Mouse (Mus musculus) T-helper 1 cell (primary cell): Measurements from ENCODE around the gene Dgat2.

Experiments used
- in situ Hi-C: fragments of 300-600 bp; cut with MboI, MseI; formaldehyde crosslinking; loops from one replicate; pipeline ENCODE4 v1.15.1; 2025; ENCODE audit warnings: high pct_unique_total_duplicates

Dgat2 gene

DNA sequence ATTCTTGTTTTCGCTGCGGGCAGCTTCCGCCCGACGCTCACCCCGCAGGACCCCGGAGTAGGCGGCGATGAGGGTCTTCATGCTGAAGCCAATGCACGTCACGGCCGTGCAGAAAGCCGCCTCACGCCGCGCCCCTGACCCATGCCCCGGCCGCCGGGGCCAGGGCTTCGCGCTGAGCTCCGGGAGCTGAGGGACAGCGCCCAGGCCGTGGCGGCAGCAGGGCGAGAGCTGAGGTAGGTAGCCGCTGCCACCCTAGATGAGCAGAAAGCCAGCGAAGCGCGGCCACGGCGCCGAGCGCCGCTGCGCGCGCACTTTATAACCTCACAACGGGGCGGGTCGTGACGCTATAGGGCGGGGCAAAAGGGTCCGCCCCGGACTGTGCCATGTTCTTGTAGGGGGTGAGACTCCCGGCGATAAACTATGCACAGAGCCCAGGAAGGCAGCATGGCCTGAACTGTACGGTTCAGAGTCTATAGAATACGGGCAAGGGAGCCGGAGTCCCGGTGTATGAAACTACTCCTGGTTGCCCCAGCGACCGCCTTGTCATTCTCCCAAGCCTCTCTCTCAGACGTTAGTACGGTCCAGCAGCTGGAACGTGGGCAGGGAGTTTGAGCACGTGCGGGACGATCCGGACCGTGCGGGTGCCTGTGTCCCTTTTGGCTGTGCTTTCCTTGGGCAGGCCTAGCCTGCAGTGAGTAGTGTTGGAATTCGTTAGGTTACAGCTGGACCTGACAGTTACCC, at the start of gene Dgat2:
Gene Dgat2 (minus strand): TSS at position 288 of the 741 bp plus-strand sequence.
- in situ Hi-C loops = no loop called here

DNA sequence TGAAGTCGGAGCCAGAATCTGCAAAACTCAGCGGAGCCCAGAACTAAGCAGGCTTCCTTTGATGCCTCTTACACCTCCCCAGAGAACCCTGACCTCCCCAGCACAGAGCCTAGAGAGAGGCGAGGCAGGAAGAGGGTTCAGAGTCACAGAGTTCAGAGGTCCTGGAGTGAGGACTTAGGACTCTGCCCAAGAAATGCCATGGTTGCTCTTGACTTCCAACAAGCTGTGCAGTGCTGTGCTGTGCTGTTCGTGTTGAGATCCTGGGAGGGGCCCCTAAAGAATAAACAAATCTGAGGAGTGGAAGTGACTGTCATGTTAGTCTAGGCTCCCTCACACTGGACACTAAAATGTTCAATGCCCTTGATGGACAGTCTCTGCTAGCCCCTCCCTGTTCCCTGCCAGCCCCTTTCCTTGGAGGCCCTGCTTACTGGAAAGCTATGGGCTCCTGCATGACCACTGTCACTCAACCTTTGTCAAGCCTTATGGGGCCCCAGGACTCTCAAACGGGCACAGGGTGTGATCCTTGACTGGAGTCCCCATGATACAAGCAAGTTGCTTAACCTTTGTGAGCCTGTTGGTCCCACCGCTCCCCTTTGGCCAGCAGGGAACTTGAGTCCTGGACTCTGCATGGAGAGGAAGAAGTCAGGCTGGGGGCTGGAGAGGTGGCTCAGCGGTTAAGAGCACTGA, 47.7 kb upstream of the Dgat2 start:
- in situ Hi-C loops = no loop called here

DNA sequence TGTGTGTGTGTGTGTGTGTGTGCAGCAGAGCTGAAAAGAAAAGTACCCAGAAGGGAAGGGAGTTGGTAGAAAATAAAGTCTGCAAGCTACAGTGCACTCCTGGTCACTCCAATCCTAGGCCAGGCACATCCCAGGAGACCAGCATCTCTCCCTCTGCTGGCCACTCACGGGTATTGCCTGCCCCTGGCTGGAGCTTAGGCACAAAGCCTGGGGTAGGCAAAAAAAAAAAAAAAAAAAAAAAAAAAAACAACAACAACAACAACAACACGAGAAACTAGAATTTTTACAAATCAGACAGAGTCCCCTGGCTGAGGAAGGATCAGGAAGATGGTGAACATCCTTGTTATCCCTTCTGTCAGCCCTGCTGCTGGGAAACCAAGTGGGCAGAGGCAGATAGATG, 46.9 kb upstream of the Dgat2 start:
- in situ Hi-C loops = loop anchor here (10.0 kb wide), 1 partner anchor 615 kb away; no protein-coding TSS in a partner anchor

DNA sequence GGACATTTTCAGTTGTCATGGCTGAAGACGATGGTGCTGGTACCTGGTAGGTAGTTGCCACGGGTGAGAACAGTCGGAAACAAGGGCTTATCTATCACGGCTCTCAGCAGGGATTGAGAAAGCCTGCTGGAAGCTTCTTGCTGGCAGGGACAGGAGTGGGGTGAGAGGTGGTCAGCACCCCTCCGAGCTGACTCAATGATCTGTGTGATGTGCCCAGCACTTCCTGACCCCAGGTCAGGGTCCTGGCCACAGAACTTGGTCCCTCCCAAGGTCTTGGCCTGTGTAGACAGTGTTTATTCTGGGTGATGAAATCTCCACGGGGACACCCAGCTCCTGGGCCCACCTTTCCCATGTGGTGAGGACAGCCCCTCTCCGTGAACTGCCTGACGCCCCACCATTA, 46.3 kb upstream of the Dgat2 start:
- in situ Hi-C loops = loop anchor here (10.0 kb wide), 1 partner anchor 614 kb away; no protein-coding TSS in a partner anchor

DNA sequence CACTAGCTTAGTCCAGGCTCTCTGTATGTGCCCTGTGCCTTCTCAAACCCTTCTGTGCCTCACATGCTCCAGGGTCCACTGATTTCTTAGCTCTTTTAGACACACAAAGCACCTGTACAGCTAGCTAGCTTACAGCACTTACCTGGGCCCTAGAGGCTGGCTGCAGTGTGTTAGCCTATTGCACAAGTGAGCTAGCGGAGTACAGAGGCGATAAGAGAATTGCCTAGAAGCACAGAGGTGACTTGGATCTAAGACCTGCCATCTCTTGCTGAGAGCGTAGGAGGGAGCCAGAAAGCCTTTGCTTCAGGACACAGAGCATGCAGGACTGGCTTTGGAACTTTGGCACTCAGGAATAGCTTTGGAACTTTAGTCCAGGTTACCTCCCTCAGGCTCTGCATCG, 44.7 kb upstream of the Dgat2 start:
- in situ Hi-C loops = loop anchor here (10.0 kb wide), 1 partner anchor 612 kb away; no protein-coding TSS in a partner anchor

DNA sequence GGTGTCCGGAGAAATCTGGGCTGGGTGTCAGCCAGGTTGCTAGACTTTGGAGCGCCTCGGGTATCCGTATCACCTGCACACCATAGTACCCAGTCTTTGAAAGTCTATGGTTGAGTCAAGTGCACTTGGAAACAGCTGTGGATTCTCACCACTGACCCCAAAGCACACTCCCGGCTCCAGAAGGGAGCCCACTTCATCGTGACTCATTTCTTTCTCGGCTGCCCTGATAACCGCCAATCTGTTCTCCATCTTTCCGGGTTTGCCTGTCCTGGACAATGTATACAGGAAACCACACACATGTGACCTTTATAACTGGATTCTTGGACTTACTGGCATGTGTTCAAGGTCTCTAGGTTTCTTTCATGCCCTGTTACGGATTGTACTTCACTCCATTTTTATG, 44.1 kb upstream of the Dgat2 start:
- in situ Hi-C loops = loop anchor here (10.0 kb wide), 1 partner anchor 612 kb away; no protein-coding TSS in a partner anchor

DNA sequence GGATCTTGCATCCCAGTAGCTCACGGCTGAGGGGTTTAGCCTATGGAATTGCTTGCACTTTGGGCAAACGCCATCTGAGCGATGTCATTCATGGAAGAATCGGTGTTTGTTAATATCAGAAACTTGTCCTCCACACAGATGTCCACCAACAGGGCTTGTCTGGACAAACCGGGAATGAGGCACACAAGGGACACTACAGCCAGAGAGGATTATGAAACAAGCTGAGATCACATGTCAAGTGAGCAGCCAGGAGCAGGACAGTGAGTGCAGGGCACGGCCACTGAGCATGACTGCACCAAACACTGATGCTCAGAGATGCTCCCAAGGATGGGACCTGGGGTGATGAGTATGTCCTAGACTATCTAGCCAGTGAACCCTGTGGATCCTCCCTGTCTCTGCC, 42.9 kb upstream of the Dgat2 start:
- in situ Hi-C loops = loop anchor here (10.0 kb wide), 1 partner anchor 611 kb away; no protein-coding TSS in a partner anchor

DNA sequence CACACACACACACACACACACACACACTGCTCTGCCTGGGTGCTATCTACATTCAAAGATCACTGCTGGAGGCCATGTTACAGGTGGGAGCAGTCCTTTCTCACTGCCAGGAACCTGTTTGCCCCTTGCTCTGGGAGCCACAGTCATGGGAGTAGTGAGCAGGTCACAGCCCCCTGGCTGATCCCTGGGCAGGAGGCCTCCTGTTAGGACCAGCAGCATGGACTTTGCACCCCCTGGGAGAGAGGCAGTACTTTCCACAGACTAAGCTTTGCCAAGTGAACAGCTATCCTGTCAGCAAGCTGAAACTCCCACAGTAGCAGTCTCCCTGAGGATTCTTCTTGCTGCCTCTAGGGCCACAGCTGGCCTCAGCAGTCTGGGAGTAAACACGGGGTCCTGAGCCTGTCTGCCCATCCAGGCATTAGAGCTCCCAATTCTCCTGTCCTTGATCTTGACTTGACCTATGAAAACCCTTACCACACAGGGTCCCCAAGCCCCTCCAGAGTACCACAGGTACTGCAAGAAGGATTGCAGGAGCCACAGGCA, 42.2 kb upstream of the Dgat2 start:
- in situ Hi-C loops = loop anchor here (10.0 kb wide), 1 partner anchor 610 kb away; no protein-coding TSS in a partner anchor

DNA sequence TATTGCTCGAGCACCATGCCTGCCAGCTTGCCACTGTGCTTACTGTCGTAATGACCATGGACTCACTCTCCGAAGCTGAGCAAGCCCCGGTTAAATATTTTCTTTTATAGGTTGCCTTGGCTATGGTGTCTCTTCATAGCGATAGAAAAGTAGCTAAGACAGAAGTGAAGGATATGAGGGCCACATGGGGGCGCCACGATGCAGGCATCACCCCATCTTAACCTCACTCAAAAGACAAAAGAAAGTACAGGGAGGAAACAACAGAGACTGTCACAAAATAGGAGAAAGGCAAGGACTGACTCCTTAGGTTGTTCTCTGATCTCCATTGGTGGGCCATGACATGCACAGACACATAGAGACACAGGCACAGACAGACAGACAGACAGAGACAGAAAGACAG, 41.7 kb upstream of the Dgat2 start:
- in situ Hi-C loops = loop anchor here (10.0 kb wide), 1 partner anchor 609 kb away; no protein-coding TSS in a partner anchor

DNA sequence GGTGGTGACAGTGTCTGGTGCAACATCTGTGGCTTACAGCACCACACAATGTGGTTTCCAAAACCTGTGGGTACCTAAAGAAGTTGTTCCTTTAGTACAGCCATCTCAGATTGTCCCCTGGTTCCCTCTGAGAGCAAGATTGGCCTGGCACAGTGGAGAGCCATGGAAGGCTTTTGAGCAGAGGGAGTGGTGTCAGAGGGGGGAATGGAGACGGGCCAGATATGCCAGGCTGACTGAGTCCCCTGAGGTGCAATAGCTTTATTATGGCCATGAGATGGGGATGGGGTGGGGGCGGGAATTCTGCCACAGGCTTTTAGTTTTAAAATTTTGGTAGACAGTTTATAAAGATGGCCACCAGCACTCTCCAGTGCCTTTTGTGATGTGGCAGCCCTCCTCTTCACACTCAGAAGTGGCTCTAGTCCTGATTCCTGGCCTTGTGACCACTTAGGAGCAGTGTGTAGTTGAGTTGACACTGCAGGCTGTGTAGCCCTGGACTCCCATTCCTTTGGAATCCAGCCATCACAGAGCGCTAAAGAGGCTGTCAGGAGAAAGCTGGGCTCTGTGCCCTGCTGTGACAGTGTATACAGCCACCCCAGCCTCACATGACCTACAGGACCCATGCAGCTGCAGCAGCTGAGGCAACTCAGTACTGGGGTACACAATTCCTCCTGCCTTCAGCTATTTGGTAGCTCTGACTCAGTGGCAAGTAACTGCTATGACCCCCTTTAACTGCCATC, 35.0 kb upstream of the Dgat2 start:
- in situ Hi-C loops = no loop called here

DNA sequence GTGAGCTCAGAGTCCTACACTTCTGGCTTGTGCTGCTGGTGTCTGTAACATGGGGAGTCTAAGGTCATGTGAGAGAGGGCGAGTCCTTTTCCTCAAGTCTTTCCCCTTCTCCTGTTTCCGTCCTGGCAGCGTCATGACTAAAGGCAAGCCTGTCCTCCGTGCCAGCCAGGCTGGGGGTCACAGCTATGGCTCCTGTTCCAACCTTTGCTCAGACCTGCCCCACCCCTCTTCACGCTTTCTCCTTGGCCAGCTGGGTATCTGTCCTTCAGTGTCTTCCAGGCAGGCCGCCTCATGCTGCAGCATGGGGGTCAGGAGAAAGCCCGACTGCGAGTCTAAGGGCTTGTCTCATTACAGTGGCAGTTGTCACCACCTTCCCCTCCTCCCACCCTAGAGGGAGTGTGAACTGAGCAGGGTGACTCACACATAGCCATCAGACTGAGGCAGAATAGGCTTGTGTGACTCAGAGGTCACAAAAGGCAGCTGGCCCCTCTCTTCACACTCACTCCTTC, 32.9 kb upstream of the Dgat2 start:
- in situ Hi-C loops = no loop called here

DNA sequence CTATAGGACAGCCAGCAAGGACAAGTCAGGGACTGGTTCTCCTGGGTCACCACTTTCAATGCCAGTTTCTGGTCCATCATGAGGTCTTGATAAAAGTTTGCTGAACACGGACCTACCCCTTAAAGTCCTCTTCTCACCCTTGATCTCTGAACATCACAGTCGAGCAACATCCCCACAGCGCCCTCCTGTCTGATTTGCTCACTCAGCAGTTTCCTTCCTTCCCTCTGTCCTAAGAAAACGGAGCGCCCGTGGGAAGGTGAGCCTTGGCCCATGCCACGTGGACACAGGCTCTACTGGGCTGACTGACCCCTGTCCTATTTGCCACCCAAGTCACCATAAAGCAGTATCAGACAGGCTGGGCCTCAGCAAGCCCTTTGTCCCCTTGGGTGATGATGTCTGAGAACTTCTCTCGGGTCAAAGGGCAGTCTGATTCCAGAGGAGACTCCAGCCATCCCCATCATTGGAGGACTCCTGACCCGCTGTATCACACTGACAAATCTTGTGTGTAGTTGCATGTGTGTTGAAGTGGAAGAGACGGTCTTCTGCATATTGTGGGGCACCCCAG, 32.2 kb upstream of the Dgat2 start:
- in situ Hi-C loops = no loop called here

DNA sequence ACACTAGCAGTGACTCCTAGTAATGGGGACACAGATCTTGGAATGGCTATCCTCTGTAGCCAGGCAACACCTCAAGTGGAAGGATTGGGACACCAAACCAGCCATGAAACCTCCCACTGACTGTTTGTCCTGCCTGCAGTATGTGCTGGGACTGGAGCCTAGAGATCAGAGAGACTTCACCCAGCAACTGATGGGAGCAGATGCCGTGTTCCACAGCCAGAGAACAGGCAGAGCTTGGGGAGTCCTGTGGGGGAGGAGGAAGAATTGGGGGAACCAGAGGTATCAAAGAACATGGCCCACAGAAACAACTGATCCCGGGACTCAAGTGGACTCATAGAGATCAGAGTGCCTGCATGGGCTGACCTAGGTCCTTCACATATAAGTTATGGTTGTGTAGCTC, 31.2 kb upstream of the Dgat2 start:
- in situ Hi-C loops = no loop called here

DNA sequence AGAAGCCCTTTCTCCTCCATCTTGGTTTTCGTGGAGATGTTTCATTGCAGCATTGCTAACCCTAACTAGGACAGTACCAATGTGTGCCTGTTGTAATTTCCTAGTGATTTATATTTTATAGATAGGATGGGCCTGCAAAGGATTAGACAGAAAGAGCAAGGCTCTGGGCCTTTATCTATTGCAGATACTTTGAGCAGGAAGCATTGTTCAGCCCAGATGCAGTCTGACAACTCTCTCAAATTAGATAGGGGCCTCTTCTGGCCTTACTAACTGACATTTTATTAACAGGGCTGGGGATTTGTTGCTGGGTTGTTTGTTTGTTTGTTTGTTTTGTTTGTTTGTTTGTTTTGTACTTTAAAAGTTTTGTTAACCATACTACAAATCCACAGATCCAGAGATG, 30.5 kb upstream of the Dgat2 start:
- in situ Hi-C loops = no loop called here

DNA sequence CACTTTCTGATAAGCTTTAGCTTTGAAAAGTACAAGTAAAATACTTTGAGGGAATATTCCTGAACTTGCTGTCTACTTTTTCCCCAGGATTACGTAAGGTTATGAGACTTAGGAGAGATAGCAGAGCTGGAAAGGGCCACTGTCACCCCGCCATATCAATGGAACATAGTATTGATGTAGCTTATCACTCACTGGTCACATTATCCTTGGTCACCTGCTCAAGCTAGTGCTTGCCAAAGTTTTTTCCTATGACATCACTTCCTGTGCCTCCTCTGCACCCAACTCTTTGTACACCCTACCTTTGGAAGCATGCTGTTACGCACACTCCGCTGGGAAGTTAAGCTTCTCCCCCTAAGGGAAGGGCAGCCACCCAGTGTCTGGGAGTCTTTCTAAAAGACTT, 26.2 kb upstream of the Dgat2 start:
- in situ Hi-C loops = no loop called here

DNA sequence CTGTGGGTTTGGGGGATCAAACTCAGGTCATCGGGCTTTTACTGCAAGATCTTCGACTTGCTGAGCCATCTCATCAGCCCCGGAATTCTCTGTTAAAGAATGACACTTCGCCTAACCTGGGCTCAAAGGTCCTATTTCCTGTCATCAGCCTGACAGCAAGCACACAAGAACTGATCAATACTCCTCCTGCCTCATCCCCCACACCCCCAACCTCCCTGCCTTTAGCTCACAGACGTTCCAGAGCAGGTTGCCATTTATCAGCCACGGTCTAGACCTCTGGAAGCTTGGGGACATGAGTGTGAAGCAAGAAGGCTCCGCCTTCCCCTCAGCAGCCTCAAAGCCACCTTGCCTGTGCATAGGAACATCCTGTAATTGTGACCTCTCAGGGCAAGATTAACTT, 23.8 kb upstream of the Dgat2 start:
- in situ Hi-C loops = no loop called here

DNA sequence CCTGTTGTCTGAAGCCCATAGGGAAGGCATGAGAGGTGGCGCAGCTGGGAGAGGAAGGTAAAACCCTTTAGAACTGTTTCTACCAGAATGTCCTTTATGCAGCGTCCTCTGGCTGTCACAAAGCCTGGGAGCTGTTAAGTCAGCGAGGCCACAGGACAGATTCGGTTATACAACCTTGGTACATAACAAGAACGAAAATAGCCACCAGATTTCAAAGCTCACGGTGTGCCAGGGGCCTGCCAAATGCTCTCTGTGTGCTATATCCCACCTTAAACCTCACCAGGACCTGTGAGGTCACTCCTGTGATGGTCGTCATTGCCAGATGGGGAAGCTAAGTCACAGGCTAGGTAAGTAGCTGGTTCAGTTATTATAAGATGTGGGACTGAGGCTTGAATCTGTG, 19.6 kb upstream of the Dgat2 start:
- in situ Hi-C loops = loop anchor here (5.0 kb wide), 1 partner anchor 75 kb away; no protein-coding TSS in a partner anchor

DNA sequence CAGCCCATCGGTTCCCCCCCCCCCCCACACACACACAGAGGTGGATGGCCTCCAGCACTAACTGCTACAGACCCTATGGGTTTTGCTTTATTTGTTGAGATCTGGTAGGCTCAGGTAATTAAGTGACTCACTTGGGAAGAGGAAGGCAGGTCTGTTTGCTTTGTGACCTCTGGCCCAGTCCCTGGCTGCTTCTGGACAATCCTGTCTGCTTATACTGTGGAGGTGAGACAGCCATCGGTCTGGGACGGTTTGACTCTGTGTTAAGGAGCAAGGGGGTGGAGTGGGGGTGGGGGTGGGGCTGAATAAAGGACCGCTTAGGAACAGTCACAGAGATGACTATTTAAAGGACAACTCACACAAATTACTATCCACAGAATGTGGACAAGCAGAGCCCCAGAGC, 17.8 kb upstream of the Dgat2 start:
- in situ Hi-C loops = loop anchor here (5.0 kb wide), 1 partner anchor 77 kb away; no protein-coding TSS in a partner anchor

DNA sequence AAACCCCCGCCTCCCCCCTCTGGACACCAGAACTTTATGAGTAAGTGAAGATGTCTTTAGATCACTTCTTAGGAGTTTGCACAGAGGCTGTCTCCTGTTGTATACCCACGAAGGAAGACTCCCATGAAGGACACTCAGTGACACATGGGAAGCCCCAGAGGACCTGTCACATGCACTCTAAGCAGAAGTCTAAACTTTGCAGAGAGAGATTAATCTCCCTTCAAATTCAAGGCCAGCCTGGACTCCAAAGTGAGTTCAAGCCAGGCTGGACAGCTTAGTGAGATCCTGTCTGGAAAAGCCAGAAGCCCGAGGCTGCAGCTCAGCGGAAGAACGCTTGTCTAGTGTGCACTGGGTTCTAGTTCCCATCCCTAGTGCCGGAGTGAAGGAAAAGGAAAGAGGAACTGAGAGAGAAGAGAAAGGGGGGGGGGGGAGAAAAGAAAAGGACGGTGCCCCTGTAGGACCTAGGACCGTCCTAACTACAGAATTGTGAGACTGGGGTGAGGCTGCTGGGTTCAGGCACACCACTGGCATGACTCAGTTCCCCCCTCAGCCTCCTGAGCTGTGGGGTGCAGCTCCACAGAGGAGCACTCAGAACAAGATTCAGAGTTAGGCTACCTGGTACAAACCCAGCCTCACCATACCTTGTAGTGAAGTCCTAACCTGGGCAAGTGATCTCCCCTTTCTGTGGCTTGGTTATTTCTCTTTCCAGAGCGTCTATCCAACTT, 17.1 kb upstream of the Dgat2 start:
- in situ Hi-C loops = loop anchor here (5.0 kb wide), 1 partner anchor 78 kb away; no protein-coding TSS in a partner anchor

DNA sequence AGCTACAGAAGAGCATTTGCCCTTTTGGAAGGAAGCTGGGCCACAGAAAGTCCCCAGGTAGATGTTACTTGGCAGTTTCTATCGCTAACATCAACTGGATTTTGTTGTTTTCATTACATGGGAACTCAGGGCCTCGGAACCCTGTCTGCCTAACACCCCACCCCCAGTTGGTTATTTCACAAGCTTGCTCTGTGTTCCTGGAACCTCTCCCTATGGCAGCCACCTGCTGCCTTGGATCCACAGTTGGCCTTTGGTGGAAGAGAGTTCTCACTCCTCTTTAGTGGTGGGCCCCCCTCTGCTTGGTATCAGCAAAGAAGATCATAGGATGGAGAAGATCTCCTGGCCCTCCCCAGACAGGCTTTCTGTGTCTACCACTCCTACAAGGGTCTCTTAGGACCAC, 16.3 kb upstream of the Dgat2 start:
- in situ Hi-C loops = no loop called here
